Mouse (Mus musculus): ENCODE measurements around the gene Metrn. TPM values are rescaled to one million over a fixed set of nuclear protein-coding genes. Genes with fewer than 3 reads are reported as not detected.

The Metrn gene
- total RNA-seq, 1 experiment = 46.1 TPM

DNA sequence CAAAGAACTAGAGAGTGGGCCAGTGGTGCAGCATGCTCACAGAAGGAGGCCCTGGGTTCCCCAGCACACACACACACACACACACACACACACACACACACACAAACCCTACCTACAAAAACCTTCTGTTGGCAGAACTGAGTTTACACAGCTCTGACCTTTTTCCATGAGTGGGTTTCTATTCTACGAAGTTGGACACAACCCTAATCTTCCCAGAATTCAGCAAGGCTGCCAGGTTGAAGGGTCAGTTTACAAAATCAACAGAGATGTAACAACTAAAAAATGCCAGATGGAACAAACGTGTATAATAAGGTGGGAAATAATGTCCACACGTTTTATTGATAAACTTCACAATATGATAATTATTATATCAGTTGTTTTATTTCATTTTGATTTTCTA, 39.2 kb downstream of the Metrn start:
- Histone ChIP-seq H3K4me3 (ENCODE audit: insufficient read depth in 1 of 2, low read depth in 1 of 2, low read length in 2 of 2, poor library complexity in 1 of 2, severe bottlenecking in 1 of 2) (no peak overlapping the region), H3K36me3 (ENCODE audit: control insufficient read depth, insufficient read depth, low read length, poor library complexity, severe bottlenecking) (no peaks in the 10 kb centered on the region), H3K4me1 (ENCODE audit: control insufficient read depth in 2 of 2, insufficient read depth in 2 of 2, low read length in 2 of 2, poor library complexity in 1 of 2) (peaks cover 20 to 37% of the 10 kb centered on the region in 2 experiments), H3K27ac (ENCODE audit: insufficient read depth, low read depth, low read length, poor library complexity, severe bottlenecking) (peak overlapping the region; percentile 82), H3K9me3 (ENCODE audit: control insufficient read depth, insufficient read depth, low read depth, low read length) (no peaks in the 10 kb centered on the region), H3K9ac (ENCODE audit: insufficient read depth, low read depth, low read length, poor library complexity, severe bottlenecking) (no peak overlapping the region)
- no peak for DNase-seq (ENCODE audit: low read depth, low spot score)
- in situ Hi-C loops (cut with MboI; ENCODE audit: low sequenced_read_pairs in 2 of 2, unreplicated experiment in 2 of 2) = no loop called here
- TF ChIP-seq CHD2 (IDR thresholded peaks at IDR 0.05; ENCODE audit: low read depth, low read length) (no peak), MAFK (IDR thresholded peaks at IDR 0.05; ENCODE audit: insufficient read depth, low read depth, low read length) (no peak), ZC3H11A (IDR thresholded peaks at IDR 0.05; ENCODE audit: borderline replicate concordance, low read depth, low read length) (no peak)

DNA sequence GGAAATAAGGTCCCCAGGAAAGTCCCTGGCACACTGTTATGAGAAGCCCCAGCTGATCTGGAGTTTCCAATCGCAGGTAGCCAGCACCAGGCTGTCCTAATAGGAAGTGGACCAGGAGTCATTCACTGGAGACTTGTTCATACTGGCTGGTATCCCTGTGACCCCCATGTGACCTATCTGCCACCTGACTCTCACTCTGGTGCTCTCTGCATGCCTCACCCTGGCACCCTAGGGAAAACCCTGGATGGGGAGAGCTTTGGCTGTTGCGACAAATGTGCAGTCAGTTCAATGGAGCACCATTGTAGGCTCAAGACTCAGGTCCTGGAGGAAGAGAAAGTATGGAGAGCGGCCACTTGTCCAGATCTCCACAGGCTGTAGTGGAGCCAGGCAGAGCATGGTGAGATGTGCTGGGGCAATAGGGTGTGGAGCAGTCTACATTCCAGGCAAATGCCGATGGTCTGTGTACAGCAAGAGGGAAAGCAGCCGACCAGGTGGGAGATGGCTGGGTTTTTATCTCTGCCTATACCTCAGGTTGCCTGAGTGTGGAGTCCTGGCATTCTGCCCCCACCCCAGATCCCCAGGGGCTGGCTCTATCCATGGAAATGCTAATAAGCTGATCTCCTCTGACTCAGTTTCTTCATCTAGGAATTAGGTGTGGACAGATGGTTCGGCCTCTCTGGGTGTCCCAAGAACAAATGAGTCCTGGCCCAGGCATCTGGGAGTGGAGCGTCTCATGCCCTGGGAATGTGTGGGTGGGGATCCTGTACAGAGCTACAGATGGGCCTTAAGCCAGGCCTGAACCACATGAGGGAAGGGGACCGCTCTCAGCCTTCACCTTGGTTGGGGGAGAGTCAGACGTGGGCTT, 40.3 kb downstream of the Metrn start:
- Histone ChIP-seq H3K9me3 (ENCODE audit: control insufficient read depth, insufficient read depth, low read depth, low read length) (no peaks in the 10 kb centered on the region), H3K4me3 (ENCODE audit: insufficient read depth in 1 of 2, low read depth in 1 of 2, low read length in 2 of 2, poor library complexity in 1 of 2, severe bottlenecking in 1 of 2) (no peak overlapping the region), H3K9ac (ENCODE audit: insufficient read depth, low read depth, low read length, poor library complexity, severe bottlenecking) (peak overlapping the region; percentile 6), H3K4me1 (ENCODE audit: control insufficient read depth in 2 of 2, insufficient read depth in 2 of 2, low read length in 2 of 2, poor library complexity in 1 of 2) (peaks cover 15 to 33% of the 10 kb centered on the region in 2 experiments), H3K27ac (ENCODE audit: insufficient read depth, low read depth, low read length, poor library complexity, severe bottlenecking) (peak overlapping the region; percentile 82), H3K36me3 (ENCODE audit: control insufficient read depth, insufficient read depth, low read length, poor library complexity, severe bottlenecking) (no peaks in the 10 kb centered on the region)
- in situ Hi-C loops (cut with MboI; ENCODE audit: low sequenced_read_pairs in 2 of 2, unreplicated experiment in 2 of 2) = no loop called here
- DNase-seq (ENCODE audit: low read depth, low spot score) = peak; percentile 39
- TF ChIP-seq ZC3H11A (IDR thresholded peaks at IDR 0.05; ENCODE audit: borderline replicate concordance, low read depth, low read length) = no peak
- 0 out of 2 replicates have a peak, but pooled peaks have one; percentile 38 for TF ChIP-seq CHD2 (IDR thresholded peaks at IDR 0.05; ENCODE audit: low read depth, low read length)
- TF ChIP-seq MAFK (IDR thresholded peaks at IDR 0.05; ENCODE audit: insufficient read depth, low read depth, low read length) = 0 out of 2 replicates have a peak, but pooled peaks have one; percentile 29
- TF ChIP-seq HCFC1 (IDR thresholded peaks at IDR 0.05; ENCODE audit: borderline replicate concordance, insufficient read depth, low read length) = no peak
- TF ChIP-seq ZNF384 (IDR thresholded peaks at IDR 0.05; ENCODE audit: low read depth, low read length) = no peak

DNA sequence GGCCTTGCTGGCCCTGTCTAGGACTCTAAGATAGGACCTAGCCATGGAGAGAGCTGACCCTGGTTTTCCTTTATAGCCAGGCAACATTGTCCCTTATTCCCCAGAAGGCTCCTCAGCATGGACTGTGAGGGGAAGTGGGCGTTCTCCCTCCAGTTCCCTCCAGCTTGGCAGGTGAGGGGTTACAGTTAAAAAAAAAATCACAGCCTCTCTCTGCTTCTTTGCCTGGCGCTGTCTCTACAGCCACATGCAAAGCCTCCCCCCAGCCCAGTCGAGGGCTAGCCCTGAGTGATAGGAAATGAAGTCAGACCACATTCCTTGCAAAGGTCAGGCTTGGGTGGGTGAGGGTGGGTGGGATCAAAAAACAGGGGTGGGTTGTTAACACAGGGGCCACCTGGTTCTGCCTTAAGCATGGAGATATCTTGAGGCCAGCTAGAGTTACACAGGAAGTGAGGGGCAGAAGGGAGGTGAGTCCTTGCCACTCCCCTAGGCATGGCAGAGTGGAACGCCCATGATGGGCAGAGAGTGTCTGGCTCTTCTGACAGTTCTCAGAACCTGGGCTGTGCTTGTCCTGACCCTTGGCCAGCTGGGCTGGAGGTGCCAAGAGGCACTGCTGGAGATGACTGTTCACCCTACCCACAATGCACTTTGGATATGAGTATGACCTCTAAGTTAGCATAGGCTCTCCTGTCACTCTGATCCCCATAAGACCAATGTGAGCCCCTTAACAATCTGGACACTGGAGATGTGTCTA, 41.1 kb downstream of the Metrn start:
- DNase-seq (ENCODE audit: low read depth, low spot score) = no peak
- in situ Hi-C loops (cut with MboI; ENCODE audit: low sequenced_read_pairs in 2 of 2, unreplicated experiment in 2 of 2) = no loop called here
- H3K27ac ChIP-seq (ENCODE audit: insufficient read depth, low read depth, low read length, poor library complexity, severe bottlenecking) = peak overlapping the region; percentile 82
- H3K36me3 ChIP-seq (ENCODE audit: control insufficient read depth, insufficient read depth, low read length, poor library complexity, severe bottlenecking) = no peaks in the 10 kb centered on the region
- peaks cover 15 to 31% of the 10 kb centered on the region in 2 experiments for H3K4me1 ChIP-seq (ENCODE audit: control insufficient read depth in 2 of 2, insufficient read depth in 2 of 2, low read length in 2 of 2, poor library complexity in 1 of 2)
- H3K9me3 ChIP-seq (ENCODE audit: control insufficient read depth, insufficient read depth, low read depth, low read length) = no peaks in the 10 kb centered on the region
- no peak overlapping the region for H3K4me3 ChIP-seq (ENCODE audit: insufficient read depth in 1 of 2, low read depth in 1 of 2, low read length in 2 of 2, poor library complexity in 1 of 2, severe bottlenecking in 1 of 2)
- TF ChIP-seq ZNF384 (IDR thresholded peaks at IDR 0.05; ENCODE audit: low read depth, low read length) (peak; percentile 91), HCFC1 (IDR thresholded peaks at IDR 0.05; ENCODE audit: borderline replicate concordance, insufficient read depth, low read length) (no peak)
- H3K9ac ChIP-seq (ENCODE audit: insufficient read depth, low read depth, low read length, poor library complexity, severe bottlenecking) = peak overlapping the region; percentile 1; the same call in 1 of the 2 replicates

GRCm38 (mm10) chr17:25755086-25755485, 41.9 kb downstream of the Metrn start:
- H3K36me3 ChIP-seq (ENCODE audit: control insufficient read depth, insufficient read depth, low read length, poor library complexity, severe bottlenecking) = no peaks in the 10 kb centered on the region
- no peak for DNase-seq (ENCODE audit: low read depth, low spot score)
- H3K27ac ChIP-seq (ENCODE audit: insufficient read depth, low read depth, low read length, poor library complexity, severe bottlenecking) = peak overlapping the region; percentile 50; the same call in 1 of the 2 replicates
- in situ Hi-C loops (cut with MboI; ENCODE audit: low sequenced_read_pairs in 2 of 2, unreplicated experiment in 2 of 2) = no loop called here
- H3K4me1 ChIP-seq (ENCODE audit: control insufficient read depth in 2 of 2, insufficient read depth in 2 of 2, low read length in 2 of 2, poor library complexity in 1 of 2) = peaks cover 15 to 31% of the 10 kb centered on the region in 2 experiments
- no peak for TF ChIP-seq CHD2 (IDR thresholded peaks at IDR 0.05; ENCODE audit: low read depth, low read length)
- no peak for TF ChIP-seq ZC3H11A (IDR thresholded peaks at IDR 0.05; ENCODE audit: borderline replicate concordance, low read depth, low read length)
- TF ChIP-seq MAFK (IDR thresholded peaks at IDR 0.05; ENCODE audit: insufficient read depth, low read depth, low read length) = no peak
- TF ChIP-seq ZNF384 (IDR thresholded peaks at IDR 0.05; ENCODE audit: low read depth, low read length) = no peak
- no peak for TF ChIP-seq HCFC1 (IDR thresholded peaks at IDR 0.05; ENCODE audit: borderline replicate concordance, insufficient read depth, low read length)
- no peak overlapping the region for H3K9ac ChIP-seq (ENCODE audit: insufficient read depth, low read depth, low read length, poor library complexity, severe bottlenecking)
- no peak overlapping the region for H3K4me3 ChIP-seq (ENCODE audit: insufficient read depth in 1 of 2, low read depth in 1 of 2, low read length in 2 of 2, poor library complexity in 1 of 2, severe bottlenecking in 1 of 2)
- no peaks in the 10 kb centered on the region for H3K9me3 ChIP-seq (ENCODE audit: control insufficient read depth, insufficient read depth, low read depth, low read length)

All from ES-E14 (cell line).